Mouse (Mus musculus): ENCODE measurements around the gene Cfap299.
A peak's percentile ranks its signal among the peaks of the same experiment; 100 is the strongest.
"Not testable (repeated sequence)": the region's sequence is repeated elsewhere in the genome, so short reads cannot be mapped to it uniquely, and the experiment has no call there.

Cfap299 gene

GRCm38 (mm10) chr5:98328848-98329624 is at the start of gene Cfap299:
Cfap299 (plus strand) TSS chr5:98329304.
- DNase-seq (ENCODE audit: low spot score in 2 of 2), result peak; percentile 54 to 69

GRCm38 (mm10) chr5:98281993-98282392 is 47.1 kb upstream of the Cfap299 start:
- DNase-seq (ENCODE audit: low spot score in 2 of 2), result no peak

GRCm38 (mm10) chr5:98283696-98284478 is 45.2 kb upstream of the Cfap299 start:
- no peak for DNase-seq (ENCODE audit: low spot score in 2 of 2)

- DNase-seq (ENCODE audit: low spot score in 2 of 2), result no peak
Measured at GRCm38 (mm10) chr5:98290642-98291041, 38.5 kb upstream of the Cfap299 start.

GRCm38 (mm10) chr5:98292388-98293048 is 36.6 kb upstream of the Cfap299 start:
- no peak for DNase-seq (ENCODE audit: low spot score in 2 of 2)

GRCm38 (mm10) chr5:98293049-98293715 is 35.9 kb upstream of the Cfap299 start:
- DNase-seq (ENCODE audit: low spot score in 2 of 2), result no peak

- DNase-seq (ENCODE audit: low spot score in 2 of 2), result no peak
Measured at GRCm38 (mm10) chr5:98300079-98300478, 29.0 kb upstream of the Cfap299 start.

GRCm38 (mm10) chr5:98305673-98306072 is 23.4 kb upstream of the Cfap299 start:
- DNase-seq (ENCODE audit: low spot score in 2 of 2), result no peak

GRCm38 (mm10) chr5:98306528-98306927 is 22.6 kb upstream of the Cfap299 start:
- DNase-seq (ENCODE audit: low spot score in 2 of 2), result no peak

GRCm38 (mm10) chr5:98326625-98327024 is 2.5 kb upstream of the Cfap299 start:
- DNase-seq (ENCODE audit: low spot score in 2 of 2), result no peak

- not testable (repeated sequence) for DNase-seq (ENCODE audit: low spot score in 2 of 2)
Measured at GRCm38 (mm10) chr5:98343751-98344150, 14.6 kb downstream of the Cfap299 start.

- no peak for DNase-seq (ENCODE audit: low spot score in 2 of 2)
Measured at GRCm38 (mm10) chr5:98344581-98344980, 15.5 kb downstream of the Cfap299 start.

GRCm38 (mm10) chr5:98346067-98346466 is 17.0 kb downstream of the Cfap299 start:
- no peak for DNase-seq (ENCODE audit: low spot score in 2 of 2)

GRCm38 (mm10) chr5:98348605-98349004 is 19.5 kb downstream of the Cfap299 start:
- DNase-seq (ENCODE audit: low spot score in 2 of 2), result peak; percentile 16 to 33

- no peak for DNase-seq (ENCODE audit: low spot score in 2 of 2)
Measured at GRCm38 (mm10) chr5:98359912-98360311, 30.8 kb downstream of the Cfap299 start.

- DNase-seq (ENCODE audit: low spot score in 2 of 2), result no peak
Measured at GRCm38 (mm10) chr5:98360792-98361419, 31.8 kb downstream of the Cfap299 start.

- DNase-seq (ENCODE audit: low spot score in 2 of 2), result no peak
Measured at GRCm38 (mm10) chr5:98363428-98363827, 34.3 kb downstream of the Cfap299 start.

GRCm38 (mm10) chr5:98365340-98365739 is 36.2 kb downstream of the Cfap299 start:
- DNase-seq (ENCODE audit: low spot score in 2 of 2), result no peak

GRCm38 (mm10) chr5:98368822-98369221 is 39.7 kb downstream of the Cfap299 start:
- no peak for DNase-seq (ENCODE audit: low spot score in 2 of 2)

- DNase-seq (ENCODE audit: low spot score in 2 of 2), result no peak
Measured at GRCm38 (mm10) chr5:98369426-98369825, 40.3 kb downstream of the Cfap299 start.

- no peak for DNase-seq (ENCODE audit: low spot score in 2 of 2)
Measured at GRCm38 (mm10) chr5:98376058-98376798, 47.1 kb downstream of the Cfap299 start.
